Mouse (Mus musculus) liver, adult 2 months (tissue): ENCODE data around the gene Gltpd2.

ENCODE experiments used
- CTCF ChIP-seq: fragments of 200-500 bp; IDR thresholded peaks from 2 replicates; pipeline ENCODE4 v1.5.1; 2011; ENCODE audit warnings: low read depth, low read length, control low read depth
- POLR2A ChIP-seq: fragments of 200-500 bp; IDR thresholded peaks from 2 replicates; pipeline ENCODE4 v1.6.1; 2011; ENCODE audit warnings: low read length, control low read depth; ENCODE audit not compliant: insufficient read depth; ENCODE audit errors: extremely low read depth

- TF ChIP-seq CTCF: no peak
- no peak for TF ChIP-seq POLR2A
Measured at GRCm38 (mm10) chr11:70511242-70511641, 7.8 kb upstream of the Gltpd2 start.
